Mouse (Mus musculus) hindlimb bud, embryonic 11.5 days (tissue): ENCODE results near the gene Limk2.

Experiments used
- DNase-seq: peaks from one replicate; pipeline ENCODE4 v3.0.0-alpha.2; 2012; ENCODE audit warnings: low read depth, low spot score; ENCODE audit errors: extremely low spot score

The Limk2 gene

DNA sequence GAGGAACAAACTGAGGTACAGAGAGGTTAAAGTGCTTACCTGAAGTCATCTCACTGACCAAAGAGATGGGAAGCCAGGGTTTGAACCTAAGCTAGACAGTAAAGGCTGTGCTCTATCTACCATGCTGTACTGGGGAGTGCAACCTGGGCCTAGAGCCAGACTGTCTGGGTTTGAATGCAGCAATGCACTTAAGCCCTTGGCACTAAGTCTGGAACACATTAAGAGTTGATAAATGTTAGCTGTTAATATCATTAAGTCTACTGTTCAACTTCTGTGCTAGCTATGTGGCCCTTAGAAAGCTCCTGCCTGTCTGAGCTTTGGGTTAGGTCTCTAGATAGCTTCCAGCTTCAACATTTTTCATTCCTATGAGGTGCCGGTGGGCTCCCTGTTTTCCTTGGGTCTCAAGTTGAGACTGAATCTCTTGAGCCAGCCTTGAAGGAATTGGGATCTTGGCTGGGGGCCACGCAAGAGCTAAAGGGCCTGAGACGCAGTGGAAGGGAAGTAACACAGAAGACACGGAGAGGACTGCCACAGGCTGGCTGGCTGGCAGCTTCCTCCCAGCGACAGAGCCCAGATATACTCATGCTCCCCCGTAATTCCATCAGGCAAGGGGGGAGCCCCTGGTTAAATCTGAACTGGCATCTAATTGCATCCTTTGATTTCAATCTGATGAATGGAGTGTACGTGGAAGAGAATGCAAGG, 35.2 kb downstream of the Limk2 start:
- no peak for DNase-seq

- no peak for DNase-seq
Measured at GRCm38 (mm10) chr11:3371599-3372295, 37.2 kb downstream of the Limk2 start.

GRCm38 (mm10) chr11:3370928-3371598, 37.9 kb downstream of the Limk2 start:
- DNase-seq: peak; percentile 52

- DNase-seq: no peak
Measured at GRCm38 (mm10) chr11:3370162-3370561, 38.8 kb downstream of the Limk2 start.

DNA sequence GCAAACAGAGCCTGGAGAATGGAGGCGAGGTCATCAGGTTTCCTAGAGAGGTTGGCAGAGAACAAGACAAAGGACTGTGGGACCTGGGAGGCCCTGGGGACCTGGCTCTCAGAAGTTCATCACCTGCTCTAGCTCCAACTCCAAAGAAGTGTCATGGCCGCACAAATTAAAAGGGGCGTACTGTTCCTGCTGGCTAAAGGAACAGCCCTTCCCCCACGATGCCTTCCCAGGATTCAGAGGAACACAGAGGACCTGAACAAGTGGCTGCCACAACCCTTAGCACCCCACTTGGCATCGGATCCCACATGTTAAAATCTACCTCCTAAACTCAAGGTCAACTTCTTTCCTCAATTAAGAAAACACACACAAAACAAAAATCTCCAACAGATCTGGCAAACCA, 39.5 kb downstream of the Limk2 start:
- DNase-seq: no peak

- DNase-seq: no peak
Measured at GRCm38 (mm10) chr11:3368983-3369382, 40.0 kb downstream of the Limk2 start.

DNA sequence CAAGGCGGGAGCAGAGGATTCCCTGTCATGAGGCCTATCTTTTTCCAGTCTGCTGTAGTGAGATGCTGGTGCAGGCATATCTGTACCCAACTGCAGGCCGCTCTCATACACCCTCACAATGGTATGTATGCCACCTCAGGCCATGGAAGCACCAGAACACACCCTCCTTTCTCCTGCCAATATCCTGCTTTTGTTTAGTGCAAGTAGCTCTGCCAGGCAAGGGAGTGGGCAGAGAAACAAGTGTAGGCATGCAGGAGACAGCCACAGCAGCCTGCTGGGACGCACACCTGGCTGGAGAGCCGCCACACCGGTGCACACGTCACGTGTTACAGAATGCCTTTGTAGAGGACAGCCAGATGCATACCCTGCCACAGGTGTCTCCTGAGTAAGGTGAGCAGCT, 42.6 kb downstream of the Limk2 start:
- no peak for DNase-seq

- DNase-seq: no peak
Measured at GRCm38 (mm10) chr11:3362854-3363253, 46.1 kb downstream of the Limk2 start.

GRCm38 (mm10) chr11:3352990-3353585, 55.9 kb downstream of the Limk2 start:
- DNase-seq: no peak

DNA sequence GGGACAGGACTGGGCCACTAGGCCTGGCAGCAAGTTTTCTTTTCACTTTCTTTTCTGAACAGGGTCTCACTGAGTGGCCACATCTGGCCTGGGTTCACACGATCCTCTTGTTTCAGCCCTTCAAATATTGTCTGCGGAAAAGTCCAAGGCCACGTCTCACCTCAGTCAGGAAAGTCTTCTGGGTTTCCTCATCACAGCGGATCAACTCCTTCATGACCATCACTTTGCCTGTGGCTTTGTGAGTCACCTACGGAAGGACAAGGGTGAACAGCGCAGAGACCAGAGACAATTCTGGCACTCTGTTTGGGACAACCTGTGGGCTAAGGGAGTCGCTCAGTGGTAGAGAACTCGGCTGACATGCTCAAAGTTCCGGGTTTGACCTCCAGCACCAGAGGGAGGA, 56.9 kb downstream of the Limk2 start:
- no peak for DNase-seq

DNA sequence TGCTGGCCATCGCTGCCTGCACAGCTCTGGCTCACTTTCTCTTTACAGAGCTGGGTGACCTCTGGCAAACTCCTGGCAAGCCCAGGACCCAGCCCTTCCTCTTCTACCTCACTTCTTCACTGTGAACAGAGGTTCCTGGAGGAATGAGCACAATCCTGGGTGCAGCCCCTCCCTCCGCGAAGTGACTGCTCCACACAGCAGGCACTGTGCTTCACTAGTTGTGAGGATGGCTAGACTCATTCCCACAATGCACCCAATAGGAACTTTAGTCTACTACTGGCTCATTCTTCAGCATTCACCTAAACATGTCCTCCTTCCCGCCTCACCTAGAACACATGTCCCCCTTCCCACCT, 59.7 kb downstream of the Limk2 start:
- DNase-seq: no peak

GRCm38 (mm10) chr11:3348576-3349342, 60.2 kb downstream of the Limk2 start:
- DNase-seq: no peak

GRCm38 (mm10) chr11:3347835-3348195, 61.2 kb downstream of the Limk2 start:
- DNase-seq: no peak

GRCm38 (mm10) chr11:3347091-3347834, 61.7 kb downstream of the Limk2 start:
- peak; percentile 77 for DNase-seq

DNA sequence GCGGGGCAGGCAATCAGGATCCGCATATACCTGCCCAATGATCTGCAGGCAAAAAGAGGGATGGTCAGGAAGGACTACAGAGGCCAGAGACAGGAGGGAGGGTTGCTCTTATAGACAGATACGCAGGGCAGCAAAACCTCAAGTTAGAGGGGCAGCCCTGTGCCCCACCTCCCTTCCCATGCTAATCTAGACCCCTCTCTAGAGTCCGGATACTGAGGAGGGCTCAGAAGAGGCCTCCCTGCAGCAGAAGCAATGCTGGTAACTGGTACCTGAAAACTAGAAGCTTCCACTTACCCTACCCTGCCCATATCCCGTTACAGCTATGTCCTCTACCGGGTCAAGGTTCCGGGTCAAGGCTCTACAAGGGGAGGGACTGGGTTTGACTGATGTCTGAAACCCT, 62.6 kb downstream of the Limk2 start:
- DNase-seq: no peak

- DNase-seq: no peak
Measured at GRCm38 (mm10) chr11:3344916-3345315, 64.1 kb downstream of the Limk2 start.

- no peak for DNase-seq
Measured at GRCm38 (mm10) chr11:3341476-3341875, 67.5 kb downstream of the Limk2 start.

GRCm38 (mm10) chr11:3337961-3338360, 71.0 kb downstream of the Limk2 start:
- no peak for DNase-seq

GRCm38 (mm10) chr11:3337173-3337955, 71.6 kb downstream of the Limk2 start:
- no peak for DNase-seq

DNA sequence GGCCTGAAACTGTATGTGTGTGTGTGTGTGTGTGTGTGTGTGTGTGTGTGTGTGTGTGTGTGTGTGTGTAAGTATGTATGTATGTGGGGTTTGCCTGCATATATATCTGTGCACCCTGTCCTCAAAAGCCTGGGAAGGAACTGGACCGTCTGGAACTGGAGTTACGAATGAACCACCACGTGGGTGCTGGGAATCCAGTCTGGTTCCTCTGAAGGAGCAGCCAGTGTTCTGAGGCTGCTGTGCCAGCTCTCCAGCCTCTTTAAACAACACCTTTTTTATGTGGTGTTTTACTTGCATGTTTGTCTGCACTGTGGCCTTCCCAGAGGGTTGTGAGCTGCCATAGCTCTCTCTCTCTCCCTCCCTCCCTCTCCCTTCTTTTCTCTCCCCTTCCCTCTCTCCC, 72.4 kb downstream of the Limk2 start:
- no peak for DNase-seq
